Mouse (Mus musculus) left cerebral cortex, postnatal 36 days (tissue): ENCODE measurements around the gene Dennd4c. TPM values are rescaled to one million over a fixed set of nuclear protein-coding genes. Genes with fewer than 3 reads are reported as not detected.
"Not testable (repeated sequence)": the region's sequence is repeated elsewhere in the genome, so short reads cannot be mapped to it uniquely, and the experiment has no call there.

Experiments
- DNase-seq, 2 experiments: peaks; one replicate each; pipeline ENCODE4 v3.0.0; 2021 to 2022; ENCODE audit warnings: low spot score in 2 of 2, mixed read lengths in 1 of 2
- intact Hi-C: fragments of 180-260 bp; cut with DNase I; formaldehyde crosslinking; loops from one replicate; pipeline ENCODE4 v1.15.1; 2025
- total RNA-seq, 2 experiments: library from RNA; stranded (reverse); gene quantifications; 2 replicates each; pipeline ENCODE4 v1.2.3; 2021

The Dennd4c gene
- total RNA-seq, 2 experiments from 2014 or later: 10.5 TPM

DNA sequence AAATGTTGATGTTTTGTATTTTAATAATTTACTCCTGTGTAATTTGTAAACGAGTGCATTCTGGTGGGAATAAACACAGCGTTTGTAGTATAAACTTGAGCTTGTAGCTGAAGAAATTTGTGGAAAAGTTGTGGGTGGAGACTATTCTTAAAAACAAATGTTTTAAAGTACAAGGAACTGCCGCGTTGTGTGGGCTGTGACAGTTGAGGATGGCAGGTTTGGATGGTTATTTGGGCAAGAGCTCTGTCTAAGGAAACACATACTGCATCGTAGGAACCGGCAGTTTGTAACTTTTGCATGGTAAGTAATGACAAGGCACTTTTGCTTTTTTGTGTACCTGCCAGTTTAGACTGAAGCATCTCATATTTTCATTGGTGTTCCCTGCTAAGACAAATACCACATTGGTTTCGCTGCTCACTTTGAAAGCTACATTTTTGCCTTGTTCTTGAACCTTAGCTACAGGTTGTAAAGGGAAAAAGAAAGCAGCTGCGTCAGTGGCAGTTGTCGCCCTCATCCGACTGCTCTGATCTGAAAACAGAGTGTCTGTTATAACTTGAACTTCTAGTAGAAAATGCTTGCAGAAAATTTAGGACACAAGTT, 2.1 kb downstream of the Dennd4c start:
- peak; percentile 14 to 16 for DNase-seq
- intact Hi-C loops: no loop called here

DNA sequence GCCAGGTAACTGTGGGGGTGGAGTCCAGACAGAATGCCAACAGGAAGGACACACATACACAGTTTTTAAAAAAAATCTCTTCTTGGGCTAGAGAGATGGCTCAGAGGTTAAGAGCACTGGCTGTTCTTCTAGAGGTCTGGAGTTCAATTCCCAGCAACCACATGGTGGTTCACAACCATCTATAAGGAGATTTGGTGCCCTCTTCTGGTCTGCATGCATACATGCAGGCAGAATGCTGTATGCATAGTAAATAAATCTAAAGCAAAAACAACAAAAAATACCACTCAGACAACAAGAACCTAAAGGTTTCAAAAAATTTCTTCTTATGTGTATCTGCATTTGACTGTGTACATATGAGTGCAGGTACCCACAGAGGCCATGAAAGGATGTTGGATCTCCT, 16.0 kb downstream of the Dennd4c start:
- intact Hi-C loops: no loop called here
- DNase-seq: no peak

- intact Hi-C loops: no loop called here
Measured at GRCm38 (mm10) chr4:86777587-86777986, 29.2 kb downstream of the Dennd4c start.

GRCm38 (mm10) chr4:86810604-86811003, 62.2 kb downstream of the Dennd4c start:
- intact Hi-C loops: no loop called here
- no peak for DNase-seq

More at GRCm38 (mm10) chr4:86777587-86777986, 29.2 kb downstream of the Dennd4c start:
- DNase-seq: no peak

GRCm38 (mm10) chr4:86814850-86815249, 66.5 kb downstream of the Dennd4c start:
- intact Hi-C loops: no loop called here
- DNase-seq: no peak

- peak; percentile 18 to 33 for DNase-seq
- intact Hi-C loops: no loop called here
Measured at GRCm38 (mm10) chr4:86823169-86823568, 74.8 kb downstream of the Dennd4c start.

GRCm38 (mm10) chr4:86825143-86825542, 76.8 kb downstream of the Dennd4c start:
- intact Hi-C loops: loop anchor here (5.0 kb wide), 1 partner anchor 102 kb away; no protein-coding TSS in a partner anchor
- DNase-seq: no peak

- intact Hi-C loops: no loop called here
Measured at GRCm38 (mm10) chr4:86831896-86832295, 83.5 kb downstream of the Dennd4c start.

DNA sequence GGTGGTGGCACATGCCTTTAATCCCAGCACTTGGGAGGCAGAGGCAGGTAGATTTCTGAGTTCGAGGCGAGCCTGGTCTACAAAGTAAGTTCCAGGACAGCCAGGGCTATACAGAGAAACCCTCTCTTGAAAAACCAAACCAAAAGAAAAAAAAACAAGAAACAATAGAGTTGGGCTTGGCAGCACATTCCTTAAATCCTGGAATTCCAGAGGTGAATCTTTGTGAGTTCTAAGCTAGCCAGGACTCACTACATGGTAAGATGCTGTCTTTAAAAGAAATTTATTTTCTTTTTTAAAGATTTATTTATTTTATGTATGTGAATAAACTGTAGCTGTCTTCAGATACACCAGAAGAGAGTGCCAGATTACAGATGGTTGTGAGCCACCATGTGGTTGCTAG, 92.8 kb downstream of the Dennd4c start:
- intact Hi-C loops, DNase-seq: not testable (repeated sequence)

More at GRCm38 (mm10) chr4:86831896-86832295, 83.5 kb downstream of the Dennd4c start:
- no peak for DNase-seq

DNA sequence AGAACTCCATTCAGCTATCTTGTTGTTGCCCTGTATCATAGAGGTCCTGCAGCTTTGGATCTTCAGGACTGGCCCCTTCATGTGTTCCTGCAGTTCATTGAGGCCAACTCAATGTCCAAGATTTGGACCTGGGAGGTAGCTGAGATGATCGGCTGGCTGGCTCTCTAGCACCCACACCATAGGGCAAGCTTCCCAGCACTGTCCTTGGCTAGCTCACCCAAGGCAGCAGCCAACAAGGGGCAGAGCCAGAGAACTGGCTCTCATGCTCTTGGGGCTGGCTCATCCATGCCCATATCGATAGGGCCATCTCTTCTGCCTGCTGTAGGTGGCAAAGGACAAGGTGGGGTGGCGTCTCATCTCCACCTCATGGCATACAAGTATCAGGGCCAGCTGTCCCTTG, 97.0 kb downstream of the Dennd4c start:
- intact Hi-C loops: no loop called here
- no peak for DNase-seq

GRCm38 (mm10) chr4:86847246-86847645, 98.9 kb downstream of the Dennd4c start:
- intact Hi-C loops: no loop called here
- DNase-seq: no peak

DNA sequence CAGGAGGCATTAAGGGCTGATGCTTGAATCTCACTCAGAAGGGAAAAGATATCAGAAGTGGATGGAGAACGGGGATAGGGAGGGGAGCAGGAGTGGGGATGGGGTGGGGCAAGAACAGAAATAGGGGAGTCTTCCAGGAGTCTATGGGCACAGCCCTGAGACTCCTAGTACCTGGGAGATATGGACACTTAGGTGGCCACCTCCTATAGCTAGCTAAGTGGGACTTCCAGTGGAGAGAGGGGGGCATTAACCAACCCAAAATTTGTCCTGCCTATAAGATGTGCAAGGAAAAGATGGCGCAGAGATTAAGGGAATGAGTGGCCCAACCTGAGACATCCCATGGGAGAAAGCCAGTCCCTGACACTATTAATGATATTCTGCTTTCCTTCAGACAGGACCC, 103.0 kb downstream of the Dennd4c start:
- no peak for DNase-seq
- intact Hi-C loops: no loop called here

DNA sequence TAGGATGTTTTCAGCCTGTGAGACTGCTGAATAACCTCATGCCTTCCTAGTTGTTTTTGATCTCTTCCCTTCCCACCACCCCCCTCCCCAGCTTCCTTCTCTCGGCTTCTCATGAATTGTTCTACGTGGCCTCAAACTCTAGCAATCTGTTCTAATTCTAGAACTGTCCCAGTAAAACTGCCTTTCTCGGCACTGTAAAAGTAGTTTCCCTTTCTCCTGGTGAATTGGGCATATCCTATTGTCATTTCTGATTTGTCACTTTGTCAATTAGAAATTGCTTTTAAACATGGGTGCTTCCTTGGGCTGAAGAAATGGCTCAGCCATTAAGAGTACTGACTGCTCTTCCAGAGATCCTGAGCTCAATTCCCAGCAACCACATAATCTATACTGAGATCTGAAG, 103.7 kb downstream of the Dennd4c start:
- intact Hi-C loops: no loop called here
- no peak for DNase-seq

- intact Hi-C loops: no loop called here
- no peak for DNase-seq
Measured at GRCm38 (mm10) chr4:86852813-86853590, 104.6 kb downstream of the Dennd4c start.

DNA sequence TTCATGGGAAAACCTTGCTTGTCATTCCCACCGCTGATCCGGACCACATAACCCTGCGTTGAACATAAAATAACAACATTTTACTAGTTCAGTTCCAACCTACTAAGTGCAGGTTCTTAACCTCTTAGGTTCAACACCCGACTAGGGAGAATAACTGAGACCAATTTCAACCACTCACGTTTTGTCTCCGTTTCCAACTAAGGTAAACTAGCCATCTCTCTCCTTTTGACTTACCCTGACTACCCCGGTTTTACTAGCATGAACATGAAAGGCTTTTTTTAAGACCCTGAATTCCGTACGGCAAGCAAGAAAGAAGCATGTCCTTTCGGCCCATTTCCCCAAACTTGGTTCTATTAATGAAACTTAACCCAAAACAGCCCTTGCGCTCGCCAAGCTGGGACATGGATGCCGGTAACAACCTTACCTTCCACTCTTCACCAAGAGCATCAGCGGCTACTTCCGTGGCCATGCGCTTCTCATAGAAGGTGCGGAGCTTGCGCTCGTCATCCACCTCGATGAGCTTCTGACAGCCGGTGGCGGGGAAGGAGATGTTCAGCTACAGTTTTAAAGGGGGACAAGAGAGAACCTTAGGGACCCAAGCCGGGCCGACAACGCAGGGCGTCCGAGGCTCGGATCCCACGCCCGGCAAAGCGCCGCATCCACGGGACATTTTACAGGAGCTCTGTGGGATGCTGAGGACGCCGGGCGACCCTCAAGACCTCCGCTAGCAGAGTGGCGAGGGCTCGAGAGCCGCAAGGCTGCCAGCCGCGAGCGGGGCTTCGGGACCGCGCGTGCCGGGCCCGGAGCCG, 108.2 kb downstream of the Dennd4c start:
- DNase-seq: no peak
- intact Hi-C loops: no loop called here

- intact Hi-C loops: no loop called here
- peak; percentile 96 to 97 for DNase-seq
Measured at GRCm38 (mm10) chr4:86857113-86858069, 109.0 kb downstream of the Dennd4c start, which contains the start of gene Rps6. Gene Rps6, minus strand, starts transcription at chr4:86857412.

- DNase-seq: peak in 1 of 2 experiments; percentile 18
- intact Hi-C loops: no loop called here
Measured at GRCm38 (mm10) chr4:86858070-86858440, 109.7 kb downstream of the Dennd4c start.

DNA sequence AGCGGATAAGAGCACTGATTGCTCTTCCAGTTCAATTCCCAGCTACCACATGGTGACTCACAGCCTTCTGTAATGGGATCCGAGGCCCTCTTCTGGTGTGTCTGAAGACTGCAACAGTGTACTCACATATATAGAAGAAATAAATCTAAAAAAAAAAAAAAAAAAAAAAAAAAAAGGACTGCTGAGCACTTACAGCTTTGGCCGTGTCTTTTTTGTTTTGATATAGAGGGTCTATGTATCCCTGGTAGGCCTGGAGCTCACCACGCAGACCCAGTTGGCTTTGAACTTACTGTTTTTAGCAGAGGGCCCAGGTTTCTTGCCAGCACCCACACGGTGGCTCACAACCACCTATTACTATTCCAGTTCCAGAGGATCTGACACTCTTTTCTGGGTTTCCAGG, 115.7 kb downstream of the Dennd4c start:
- DNase-seq: no peak
- intact Hi-C loops: no loop called here

- intact Hi-C loops: no loop called here
- DNase-seq: no peak
Measured at GRCm38 (mm10) chr4:86871988-86872387, 123.6 kb downstream of the Dennd4c start.
